Mouse (Mus musculus) hindbrain, embryonic 12.5 days (tissue): ENCODE measurements around the gene Fam110a. TPM values are rescaled to one million over a fixed set of nuclear protein-coding genes. Genes with fewer than 3 reads are reported as not detected.

Source experiments
- ATAC-seq: fragments of 200-750 bp; cut with Nextera tagmentation; 2 replicates; pipeline ENCODE4 v1.8.0; 2017; ENCODE audit warnings: moderate TSS enrichment; ENCODE audit not compliant: low FRiP score
- H3K27ac ChIP-seq: fragments of 300-500 bp; sonication (generic); 2 replicates; pipeline ENCODE4 v1.5.1; 2016; ENCODE audit warnings: mild to moderate bottlenecking
- H3K27me3 ChIP-seq: fragments of 300-500 bp; sonication (generic); 2 replicates; pipeline ENCODE4 v1.6.1; 2016; ENCODE audit warnings: mild to moderate bottlenecking
- H3K36me3 ChIP-seq: fragments of 300-500 bp; sonication (generic); 2 replicates; pipeline ENCODE4 v1.6.1; 2016; ENCODE audit warnings: mild to moderate bottlenecking
- H3K4me1 ChIP-seq: fragments of 300-500 bp; sonication (generic); 2 replicates; pipeline ENCODE4 v1.6.1; 2016
- H3K4me2 ChIP-seq: fragments of 300-500 bp; sonication (generic); replicated peaks from 2 replicates; pipeline ENCODE4 v1.6.1; 2016; ENCODE audit warnings: mild to moderate bottlenecking
- H3K4me3 ChIP-seq: fragments of 300-500 bp; sonication (generic); 2 replicates; pipeline ENCODE4 v1.5.1; 2016; ENCODE audit warnings: mild to moderate bottlenecking
- H3K9ac ChIP-seq: fragments of 300-500 bp; sonication (generic); 2 replicates; pipeline ENCODE4 v1.6.1; 2016; ENCODE audit warnings: mild to moderate bottlenecking, moderate library complexity
- H3K9me3 ChIP-seq: fragments of 300-500 bp; sonication (generic); replicated peaks from 2 replicates; pipeline ENCODE4 v1.6.1; 2016; ENCODE audit warnings: mild to moderate bottlenecking
- WGBS: fragments of 180-500 bp; shearing (Covaris S2); methylation state at CpG from one replicate; pipeline ENCODE4 v1.1.7; 2016; 5-methylcytosine and 5-hydroxymethylcytosine counted together
- polyA plus RNA-seq: library from polyadenylated mRNA; unstranded; fragments of >200 nt; fragmentation: Nextera tagmentation; extraction: Ambion mirVana; gene quantifications from 2 replicates; pipeline ENCODE4 v1.2.1, GENCODE M21; 2016

Fam110a gene
- polyA plus RNA-seq, 1 experiment from 2014 or later: 86.0 TPM

DNA sequence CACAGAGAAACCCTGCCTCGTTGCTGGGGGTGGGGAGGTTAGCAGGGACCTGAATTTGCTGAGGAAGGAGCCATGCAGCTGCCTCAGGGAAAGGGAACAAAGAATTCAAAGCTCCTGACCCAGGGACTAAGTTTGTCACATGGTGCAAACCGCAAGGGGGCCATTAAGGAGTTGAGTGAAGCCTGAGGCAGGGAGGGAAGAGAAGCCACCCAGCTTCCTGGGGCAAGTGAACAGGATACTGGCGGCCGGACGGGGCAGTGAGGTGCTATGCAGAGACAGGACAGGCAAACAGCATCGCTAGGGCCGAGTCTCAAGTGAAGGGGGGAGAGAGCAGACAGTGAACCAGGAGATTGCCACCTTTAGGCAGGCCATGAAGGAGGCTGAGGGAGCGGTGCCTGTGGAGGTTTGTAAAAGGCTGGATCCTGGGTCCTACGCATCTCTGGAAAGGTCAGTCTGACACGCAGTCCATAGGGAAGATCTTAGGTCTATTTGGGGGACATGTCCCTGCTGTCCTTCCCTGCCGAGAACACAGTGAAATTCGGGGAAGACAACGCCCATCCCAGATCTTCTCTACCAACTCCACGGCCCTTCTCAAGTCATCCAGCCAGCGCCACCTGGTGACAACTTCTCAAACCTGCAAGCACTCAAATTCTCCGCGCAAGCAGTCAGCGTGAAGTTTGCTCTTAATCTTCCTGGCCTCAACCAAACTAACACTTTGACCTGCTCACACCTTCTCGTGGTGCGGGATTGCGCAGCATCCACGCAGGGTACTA lies 14.5 kb upstream of the Fam110a start:
- Histone ChIP-seq H3K4me3 (no peak overlapping the region), H3K4me1 (peaks cover 21% of the 10 kb centered on the region), H3K27me3 (peaks cover 54% of the 10 kb centered on the region), H3K36me3 (no peaks in the 10 kb centered on the region), H3K9ac (no peak overlapping the region), H3K27ac (no peak overlapping the region), H3K4me2 (peak overlapping the region; percentile 46), H3K9me3 (no peaks in the 10 kb centered on the region)
- 7% methylated on average over 22 of the region's 22 CpGs for WGBS
- ATAC-seq: no peak; the same call in 1 of the 2 replicates

- peak overlapping the region; percentile 57 for H3K27ac ChIP-seq
- WGBS: 28% methylated on average over 5 of the region's 5 CpGs
- ATAC-seq: peak; percentile 72
Observed at GRCm38 (mm10) chr2:151991446-151991845, 11.4 kb upstream of the Fam110a start.

DNA sequence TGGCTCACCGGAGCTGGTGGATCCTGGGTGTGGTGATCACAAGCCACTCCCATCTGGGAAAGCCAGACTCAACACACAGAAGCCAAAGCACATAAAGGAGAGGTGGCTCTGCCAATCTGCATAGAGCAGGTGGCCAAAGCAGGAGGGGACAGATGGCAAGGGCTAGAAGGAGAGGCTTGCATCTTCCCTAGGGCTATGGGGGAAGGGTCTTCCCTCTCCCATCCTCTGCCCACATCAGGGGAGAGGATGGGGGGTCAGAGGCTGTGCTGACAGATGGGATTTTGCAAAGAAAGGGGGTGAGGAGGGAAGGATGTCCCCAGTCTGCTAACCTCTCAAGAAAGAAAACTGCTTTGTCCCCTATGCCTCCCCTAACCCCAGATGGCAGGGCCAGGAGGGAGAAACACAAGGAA lies 11.0 kb upstream of the Fam110a start:
- H3K4me2 ChIP-seq: no peak overlapping the region
- H3K27ac ChIP-seq: peak overlapping the region; percentile 57; the same call in 1 of the 2 replicates
- peak; percentile 85 for ATAC-seq
- WGBS: 22% methylated on average over 1 of the region's 1 CpGs
- H3K9ac ChIP-seq: no peak overlapping the region
- H3K27me3 ChIP-seq: peaks cover 20% of the 10 kb centered on the region
- no peak overlapping the region for H3K4me3 ChIP-seq
- H3K9me3 ChIP-seq: no peaks in the 10 kb centered on the region
- H3K36me3 ChIP-seq: no peaks in the 10 kb centered on the region
- H3K4me1 ChIP-seq: peaks cover 21% of the 10 kb centered on the region

More at GRCm38 (mm10) chr2:151991446-151991845, 11.4 kb upstream of the Fam110a start:
- H3K4me1 ChIP-seq: peaks cover 21% of the 10 kb centered on the region
- peaks cover 24% of the 10 kb centered on the region for H3K27me3 ChIP-seq
- no peaks in the 10 kb centered on the region for H3K9me3 ChIP-seq
- H3K4me3 ChIP-seq: no peak overlapping the region
- H3K36me3 ChIP-seq: no peaks in the 10 kb centered on the region
- no peak overlapping the region for H3K4me2 ChIP-seq
- H3K9ac ChIP-seq: no peak overlapping the region

DNA sequence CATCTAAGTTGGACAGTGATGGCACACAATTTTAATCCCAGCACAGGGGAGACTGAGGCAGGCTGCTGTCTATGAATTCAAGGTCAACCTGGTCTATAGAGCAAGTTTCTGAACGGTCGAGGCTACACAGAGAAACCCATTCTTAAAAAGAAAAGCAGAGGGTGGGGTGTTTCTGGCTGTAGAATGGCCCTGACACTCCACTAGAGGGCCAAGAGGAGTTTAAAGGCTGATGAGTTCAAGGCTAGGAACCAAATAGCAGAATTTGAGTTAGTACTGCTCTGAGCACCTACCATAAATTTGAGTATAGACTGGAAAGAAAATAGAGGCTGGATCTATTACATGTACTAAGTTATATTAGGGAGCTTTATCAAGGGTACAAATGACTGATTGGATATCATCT lies 9.0 kb upstream of the Fam110a start:
- ATAC-seq: no peak
- Histone ChIP-seq H3K4me3 (no peak overlapping the region), H3K4me2 (no peak overlapping the region), H3K4me1 (peaks cover 12% of the 10 kb centered on the region), H3K36me3 (no peaks in the 10 kb centered on the region), H3K9me3 (no peaks in the 10 kb centered on the region), H3K9ac (no peak overlapping the region), H3K27me3 (peaks cover 6% of the 10 kb centered on the region; the same call in 1 of the 2 replicates), H3K27ac (no peak overlapping the region)
- 73% methylated on average over 2 of the region's 2 CpGs for WGBS

DNA sequence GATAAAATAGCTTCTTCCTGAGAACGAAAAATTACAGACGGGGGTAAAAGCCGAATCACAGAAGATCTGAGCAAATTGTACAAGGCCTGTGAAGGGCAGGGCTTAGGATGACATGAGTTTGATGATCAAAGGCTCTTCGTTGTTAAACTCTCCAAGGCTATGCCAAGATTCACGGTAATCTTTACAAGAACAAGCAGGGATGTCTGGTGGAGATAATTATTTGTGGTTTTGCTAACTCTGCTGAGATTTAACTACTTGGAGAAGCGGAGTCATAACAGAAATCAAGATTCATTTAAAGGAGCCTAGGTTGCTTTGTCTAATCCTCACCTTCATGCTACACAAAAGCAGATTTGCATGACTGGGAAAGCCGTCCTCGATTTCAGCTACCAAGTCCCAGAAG lies 6.9 kb upstream of the Fam110a start:
- H3K9ac ChIP-seq: no peak overlapping the region
- ATAC-seq: no peak
- H3K4me1 ChIP-seq: peaks cover 11% of the 10 kb centered on the region
- 87% methylated on average over 8 of the region's 8 CpGs for WGBS
- H3K4me2 ChIP-seq: no peak overlapping the region
- no peak overlapping the region for H3K4me3 ChIP-seq
- no peaks in the 10 kb centered on the region for H3K27me3 ChIP-seq
- H3K36me3 ChIP-seq: no peaks in the 10 kb centered on the region
- H3K27ac ChIP-seq: no peak overlapping the region
- H3K9me3 ChIP-seq: no peaks in the 10 kb centered on the region

GRCm38 (mm10) chr2:151985426-151986172 lies 5.6 kb upstream of the Fam110a start:
- Histone ChIP-seq H3K27ac (no peak overlapping the region), H3K4me2 (no peak overlapping the region), H3K27me3 (no peaks in the 10 kb centered on the region), H3K36me3 (no peaks in the 10 kb centered on the region), H3K9me3 (no peaks in the 10 kb centered on the region), H3K9ac (no peak overlapping the region), H3K4me1 (peaks cover 5% of the 10 kb centered on the region; the same call in 1 of the 2 replicates), H3K4me3 (no peak overlapping the region)
- ATAC-seq: no peak
- 65% methylated on average over 7 of the region's 7 CpGs for WGBS

DNA sequence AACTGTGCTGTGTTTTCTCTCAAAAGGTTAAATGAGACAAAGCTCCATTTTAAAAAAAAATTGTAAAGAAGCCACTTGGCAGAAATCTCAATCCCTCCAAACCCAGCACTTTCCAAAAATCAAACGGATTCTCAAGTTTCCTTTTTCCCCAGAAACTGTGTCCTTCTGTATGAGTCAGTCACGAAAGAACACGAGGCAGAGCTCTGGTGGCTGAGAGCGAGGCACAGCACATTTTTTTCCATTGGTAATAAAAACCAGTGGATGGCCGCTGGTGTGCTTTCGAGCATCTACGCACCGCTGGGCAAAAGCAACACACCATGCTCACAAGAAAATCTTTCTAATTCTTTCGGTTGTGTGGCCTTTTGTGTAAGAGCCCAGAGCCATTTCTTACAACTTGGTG lies 4.0 kb upstream of the Fam110a start:
- no peak for ATAC-seq

GRCm38 (mm10) chr2:151982476-151982875 lies 2.5 kb upstream of the Fam110a start:
- Histone ChIP-seq H3K9ac (no peak overlapping the region), H3K4me1 (peaks cover 33% of the 10 kb centered on the region), H3K27me3 (no peaks in the 10 kb centered on the region), H3K27ac (no peak overlapping the region), H3K4me3 (no peak overlapping the region), H3K4me2 (no peak overlapping the region), H3K9me3 (no peaks in the 10 kb centered on the region), H3K36me3 (no peaks in the 10 kb centered on the region)
- no peak for ATAC-seq

More for the DNA sequence above, 4.0 kb upstream of the Fam110a start:
- no peak overlapping the region for H3K4me3 ChIP-seq
- H3K9ac ChIP-seq: no peak overlapping the region
- 69% methylated on average over 9 of the region's 9 CpGs for WGBS
- no peaks in the 10 kb centered on the region for H3K36me3 ChIP-seq
- peaks cover 18% of the 10 kb centered on the region for H3K4me1 ChIP-seq
- H3K4me2 ChIP-seq: no peak overlapping the region
- H3K27ac ChIP-seq: no peak overlapping the region
- no peaks in the 10 kb centered on the region for H3K27me3 ChIP-seq
- no peaks in the 10 kb centered on the region for H3K9me3 ChIP-seq

GRCm38 (mm10) chr2:151981268-151981667 lies 1.2 kb upstream of the Fam110a start:
- no peak overlapping the region for H3K4me3 ChIP-seq
- no peaks in the 10 kb centered on the region for H3K9me3 ChIP-seq
- peaks cover 36% of the 10 kb centered on the region for H3K4me1 ChIP-seq
- no peaks in the 10 kb centered on the region for H3K27me3 ChIP-seq
- 73% methylated on average over 6 of the region's 6 CpGs for WGBS
- no peaks in the 10 kb centered on the region for H3K36me3 ChIP-seq
- no peak overlapping the region for H3K9ac ChIP-seq
- H3K27ac ChIP-seq: no peak overlapping the region
- H3K4me2 ChIP-seq: no peak overlapping the region
- ATAC-seq: no peak

DNA sequence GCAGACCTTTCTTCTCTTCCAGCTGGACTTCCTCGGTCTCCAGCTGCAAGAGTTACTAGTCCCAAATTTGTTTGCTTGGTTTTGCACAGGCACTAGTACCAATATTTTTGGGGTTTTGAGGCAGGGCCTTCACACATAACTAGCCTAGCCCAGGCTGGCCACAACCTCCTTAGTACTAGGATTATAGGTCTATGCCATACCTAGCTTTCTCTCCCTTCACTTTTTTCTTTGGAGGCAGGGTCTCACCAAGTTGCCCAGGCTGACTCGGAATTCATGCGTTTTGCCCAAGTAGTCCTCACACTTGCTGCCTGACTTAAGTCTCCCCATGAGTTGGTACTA lies 305 bp upstream of the Fam110a start:
- peak overlapping the region; percentile 70; the same call in 1 of the 2 replicates for H3K27ac ChIP-seq
- no peaks in the 10 kb centered on the region for H3K36me3 ChIP-seq
- no peaks in the 10 kb centered on the region for H3K27me3 ChIP-seq
- peak overlapping the region; percentile 79 for H3K4me3 ChIP-seq
- WGBS: 38% methylated on average over 3 of the region's 3 CpGs
- peaks cover 36% of the 10 kb centered on the region for H3K4me1 ChIP-seq
- peak; percentile 33 for ATAC-seq
- H3K9me3 ChIP-seq: no peaks in the 10 kb centered on the region
- H3K9ac ChIP-seq: peak overlapping the region; percentile 85; the same call in 1 of the 2 replicates
- H3K4me2 ChIP-seq: peak overlapping the region; percentile 82

DNA sequence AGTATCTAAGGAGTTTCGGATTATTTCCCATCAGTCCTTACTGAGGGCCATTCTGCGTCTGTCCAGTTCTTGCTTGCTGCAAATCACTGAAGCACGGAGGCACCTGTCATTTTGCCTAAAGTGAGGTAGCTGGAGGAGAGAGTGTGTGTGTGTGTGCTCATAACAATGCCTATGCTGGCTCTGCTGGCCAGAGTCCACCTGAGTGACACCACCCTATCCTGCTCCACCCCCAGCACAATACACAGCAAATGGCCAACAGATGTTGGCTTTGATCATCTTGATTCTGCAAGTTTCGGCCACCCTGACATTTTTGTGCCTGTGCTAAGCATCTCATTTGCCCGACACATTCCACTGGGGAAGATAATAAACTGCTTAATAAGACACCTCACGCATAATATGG lies 1.5 kb downstream of the Fam110a start:
- WGBS: 69% methylated on average over 6 of the region's 6 CpGs
- no peaks in the 10 kb centered on the region for H3K9me3 ChIP-seq
- peak overlapping the region; percentile 85; the same call in 1 of the 2 replicates for H3K9ac ChIP-seq
- no peaks in the 10 kb centered on the region for H3K27me3 ChIP-seq
- no peak overlapping the region for H3K27ac ChIP-seq
- peaks cover 44% of the 10 kb centered on the region for H3K4me1 ChIP-seq
- H3K4me2 ChIP-seq: peak overlapping the region; percentile 82; the same call in 1 of the 2 replicates
- H3K36me3 ChIP-seq: no peaks in the 10 kb centered on the region
- no peak for ATAC-seq
- H3K4me3 ChIP-seq: peak overlapping the region; percentile 79; the same call in 1 of the 2 replicates

GRCm38 (mm10) chr2:151977689-151978440 lies 2.2 kb downstream of the Fam110a start:
- peaks cover 2% of the 10 kb centered on the region for H3K27me3 ChIP-seq
- peak overlapping the region; percentile 10; the same call in 1 of the 2 replicates for H3K9ac ChIP-seq
- 83% methylated on average over 4 of the region's 4 CpGs for WGBS
- H3K36me3 ChIP-seq: no peaks in the 10 kb centered on the region
- 0 out of 2 replicates have a peak overlapping the region, but pooled peaks have one; percentile 5 for H3K27ac ChIP-seq
- no peak overlapping the region for H3K4me3 ChIP-seq
- no peak for ATAC-seq
- H3K4me1 ChIP-seq: peaks cover 51% of the 10 kb centered on the region
- peak overlapping the region; percentile 82; the same call in 1 of the 2 replicates for H3K4me2 ChIP-seq
- H3K9me3 ChIP-seq: no peaks in the 10 kb centered on the region
